Mouse (Mus musculus) right cerebral cortex, postnatal 25 days (tissue): ENCODE data around the gene Ifitm6.
"Not testable (repeated sequence)": the region's sequence is repeated elsewhere in the genome, so short reads cannot be mapped to it uniquely, and the experiment has no call there.

Source experiments
- DNase-seq: peaks from one replicate; pipeline ENCODE4 v3.0.0; 2022

Ifitm6 gene

DNA sequence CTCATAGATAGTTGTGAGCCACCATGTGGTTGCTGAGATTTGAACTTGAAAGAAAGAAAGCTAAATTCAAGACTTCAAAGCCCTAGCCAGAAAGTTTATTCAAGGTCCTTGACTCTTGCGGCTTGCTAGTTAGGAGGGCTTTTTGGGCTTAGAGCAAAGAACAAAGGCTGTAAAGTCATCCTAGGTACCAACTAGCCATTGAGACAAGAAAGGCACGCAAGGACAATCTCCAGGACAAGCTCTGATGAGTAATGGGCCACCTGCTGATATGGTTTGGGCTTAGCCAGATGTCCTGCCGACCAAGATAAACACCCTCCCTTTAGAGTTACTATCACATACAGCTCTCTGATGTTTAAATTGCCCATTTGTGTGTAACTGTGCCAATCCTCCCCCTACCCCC, 49.0 kb downstream of the Ifitm6 start:
- DNase-seq, result not testable (repeated sequence)

DNA sequence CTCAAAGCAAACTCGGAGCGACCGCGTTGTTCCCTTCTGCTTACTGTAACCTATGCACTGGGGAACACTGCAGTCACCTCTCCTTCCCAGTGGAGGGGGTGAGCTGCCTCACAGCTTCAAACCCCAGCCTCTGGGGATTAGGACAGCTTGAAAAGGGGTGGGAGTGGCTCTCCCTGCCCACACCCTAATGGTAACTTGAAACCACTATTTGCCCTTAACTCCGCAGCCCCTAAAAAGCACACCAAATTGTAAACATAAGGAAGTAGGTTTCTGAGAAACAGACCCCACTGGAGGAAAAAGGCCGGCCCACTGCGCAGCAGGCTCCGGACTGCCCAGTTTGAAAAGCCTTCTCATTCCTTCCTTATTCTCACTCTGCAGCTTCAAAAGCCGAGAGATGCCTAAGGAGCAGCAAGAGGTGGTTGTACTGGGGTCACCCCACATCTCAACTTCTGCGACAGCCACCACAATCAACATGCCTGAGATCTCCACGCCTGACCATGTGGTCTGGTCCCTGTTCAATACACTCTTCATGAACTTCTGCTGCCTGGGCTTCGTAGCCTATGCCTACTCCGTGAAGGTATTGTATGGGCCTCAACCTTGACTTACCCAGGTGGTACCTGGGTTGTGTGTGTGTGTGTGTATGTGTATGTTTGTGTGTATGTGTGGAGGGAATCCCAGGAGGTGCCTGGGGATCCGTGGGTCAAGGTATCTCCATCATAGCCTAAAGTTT, 49.7 kb downstream of the Ifitm6 start:
- no peak for DNase-seq

DNA sequence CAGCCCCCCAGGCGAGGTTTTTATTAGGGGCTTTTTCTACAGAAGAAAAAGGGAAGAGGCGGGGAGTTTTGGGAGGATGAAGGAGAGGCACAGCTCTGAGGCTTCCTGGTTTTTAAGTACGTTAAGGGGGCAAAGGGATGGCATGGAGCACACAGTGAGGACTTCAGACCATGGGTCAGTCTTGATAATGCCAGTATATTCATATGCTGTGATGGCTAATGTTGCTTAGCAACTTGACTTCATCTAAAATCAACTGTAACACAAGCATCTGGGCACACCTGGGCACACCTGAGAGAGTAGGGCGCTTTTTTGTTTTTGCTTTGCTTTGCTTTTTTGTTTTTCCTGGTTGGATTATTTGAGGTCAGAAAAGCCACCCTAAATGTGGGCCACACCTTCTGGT, 50.8 kb downstream of the Ifitm6 start, which contains the start of gene Ifitm1:
Gene Ifitm1 (plus strand): TSS at position 301 of the 400 bp plus-strand sequence.
- no peak for DNase-seq
